Mouse (Mus musculus): Measurements from ENCODE around the gene Hectd2.

DNA sequence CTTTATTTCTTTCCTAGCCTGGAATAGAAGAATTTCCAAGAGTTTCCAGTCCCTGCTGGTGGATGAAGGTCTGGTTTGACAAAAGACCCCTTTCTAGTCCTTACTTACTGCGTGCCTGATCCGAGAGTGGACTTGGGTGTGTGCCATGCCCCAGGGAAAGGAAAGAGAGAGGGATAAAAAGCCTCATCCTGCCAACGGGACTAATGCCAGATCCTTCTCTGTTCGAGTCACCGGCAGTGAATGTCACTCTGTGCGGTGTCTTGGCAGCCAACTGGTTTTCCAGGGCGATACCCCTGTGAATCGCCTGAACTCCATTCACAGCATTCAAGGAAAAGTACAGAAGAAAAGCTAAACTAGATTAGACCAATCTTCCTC lies 19.7 kb upstream of the Hectd2 start:
- TF ChIP-seq CTCF (IDR thresholded peaks at IDR 0.05; ENCODE audit: low read depth, low read length) (no peak), POLR2A (IDR thresholded peaks at IDR 0.05; ENCODE audit: extremely low read depth, insufficient read depth, low read length) (no peak)

Data from liver, adult 2 months (tissue).